Mouse (Mus musculus) heart, embryonic 16.5 days (tissue): ENCODE data around the gene Tpra1. TPM values are rescaled to one million over a fixed set of nuclear protein-coding genes. Genes with fewer than 3 reads are reported as not detected.

ENCODE experiments used
- ATAC-seq: fragments of 200-750 bp; cut with Nextera tagmentation; replicated peaks from 2 replicates; pipeline ENCODE4 v1.8.0; 2017; ENCODE audit warnings: moderate number of reproducible peaks; ENCODE audit not compliant: insufficient read depth, low FRiP score; ENCODE audit errors: extremely low read depth
- H3K27ac ChIP-seq: fragments of 300-500 bp; sonication (generic); 2 replicates; pipeline ENCODE4 v1.5.1; 2014; ENCODE audit warnings: mild to moderate bottlenecking, low read length, control low read depth, moderate library complexity
- H3K27me3 ChIP-seq: fragments of 300-500 bp; sonication (generic); 2 replicates; pipeline ENCODE4 v1.6.1; 2014; ENCODE audit warnings: low read length, mixed read lengths; ENCODE audit not compliant: control insufficient read depth, insufficient read depth
- H3K36me3 ChIP-seq: fragments of 300-500 bp; sonication (generic); 2 replicates; pipeline ENCODE4 v1.6.1; 2014; ENCODE audit not compliant: control insufficient read depth, insufficient read depth
- H3K4me1 ChIP-seq: fragments of 300-500 bp; sonication (generic); 2 replicates; pipeline ENCODE4 v1.6.1; 2014; ENCODE audit warnings: low read length, mixed read lengths; ENCODE audit not compliant: control insufficient read depth, insufficient read depth
- H3K4me2 ChIP-seq: fragments of 300-500 bp; sonication (generic); 2 replicates; pipeline ENCODE4 v1.6.1; 2014; ENCODE audit warnings: low read depth, mild to moderate bottlenecking, control low read depth, low read length
- H3K4me3 ChIP-seq: fragments of 300-500 bp; sonication (generic); 2 replicates; pipeline ENCODE4 v1.5.1; 2014; ENCODE audit warnings: mild to moderate bottlenecking, control low read depth, low read length
- H3K9ac ChIP-seq: fragments of 300-500 bp; sonication (generic); 2 replicates; pipeline ENCODE4 v1.6.1; 2014; ENCODE audit warnings: low read length, control low read depth
- H3K9me3 ChIP-seq: fragments of 300-500 bp; sonication (generic); replicated peaks from 2 replicates; pipeline ENCODE4 v1.6.1; 2016; ENCODE audit warnings: low read length; ENCODE audit not compliant: control insufficient read depth
- WGBS: fragments of 180-500 bp; shearing (Covaris S2); extraction: QIAGEN DNeasy Blood & Tissue Kit; methylation state at CpG from one replicate; pipeline ENCODE4 v1.1.7; 2014; 5-methylcytosine and 5-hydroxymethylcytosine counted together
- polyA plus RNA-seq: library from polyadenylated mRNA; unstranded; fragments of >200 nt; fragmentation: Nextera tagmentation; extraction: Ambion mirVana; gene quantifications from 2 replicates; pipeline ENCODE4 v1.2.1, GENCODE M21; 2015

Gene Tpra1
- polyA plus RNA-seq, 1 experiment from 2014 or later, result 58.0 TPM

- Histone ChIP-seq H3K9me3 (no peaks in the 10 kb centered on the region), H3K36me3 (no peaks in the 10 kb centered on the region), H3K27me3 (no peaks in the 10 kb centered on the region), H3K4me3 (no peak overlapping the region), H3K4me1 (peaks cover 6% of the 10 kb centered on the region; the same call in 1 of the 2 replicates), H3K9ac (no peak overlapping the region), H3K4me2 (no peak overlapping the region), H3K27ac (no peak overlapping the region)
- no peak for ATAC-seq
These were observed 45.7 kb downstream of the Tpra1 start for GRCm38 (mm10) chr6:88947771-88948170.

GRCm38 (mm10) chr6:88956725-88957124 is 54.7 kb downstream of the Tpra1 start:
- WGBS, result 81% methylated on average over 2 of the region's 2 CpGs
- Histone ChIP-seq H3K4me3 (no peak overlapping the region), H3K27me3 (no peaks in the 10 kb centered on the region), H3K9me3 (0 out of 2 replicates have a peak, but pooled peaks cover 2% of the 10 kb centered on the region), H3K4me1 (peaks cover 11% of the 10 kb centered on the region), H3K36me3 (no peaks in the 10 kb centered on the region), H3K27ac (no peak overlapping the region), H3K9ac (no peak overlapping the region), H3K4me2 (no peak overlapping the region)
- ATAC-seq, result no peak

GRCm38 (mm10) chr6:88957313-88957712 is 55.3 kb downstream of the Tpra1 start:
- no peak for ATAC-seq
- Histone ChIP-seq H3K4me3 (no peak overlapping the region), H3K27ac (no peak overlapping the region), H3K9me3 (0 out of 2 replicates have a peak, but pooled peaks cover 2% of the 10 kb centered on the region), H3K27me3 (no peaks in the 10 kb centered on the region), H3K9ac (no peak overlapping the region), H3K4me1 (peaks cover 11% of the 10 kb centered on the region), H3K36me3 (no peaks in the 10 kb centered on the region), H3K4me2 (no peak overlapping the region)
- WGBS, result 86% methylated on average over 4 of the region's 4 CpGs

GRCm38 (mm10) chr6:88957801-88958211 is 55.8 kb downstream of the Tpra1 start:
- ATAC-seq, result no peak
- H3K4me2 ChIP-seq, result no peak overlapping the region
- no peak overlapping the region for H3K4me3 ChIP-seq
- H3K9ac ChIP-seq, result no peak overlapping the region
- WGBS, result 74% methylated on average over 5 of the region's 5 CpGs
- no peak overlapping the region for H3K27ac ChIP-seq
- 0 out of 2 replicates have a peak, but pooled peaks cover 2% of the 10 kb centered on the region for H3K9me3 ChIP-seq
- H3K27me3 ChIP-seq, result no peaks in the 10 kb centered on the region
- peaks cover 11% of the 10 kb centered on the region for H3K4me1 ChIP-seq
- H3K36me3 ChIP-seq, result no peaks in the 10 kb centered on the region

GRCm38 (mm10) chr6:88958305-88958704 is 56.3 kb downstream of the Tpra1 start:
- Histone ChIP-seq H3K27me3 (no peaks in the 10 kb centered on the region), H3K4me1 (peaks cover 11% of the 10 kb centered on the region), H3K27ac (no peak overlapping the region), H3K4me2 (no peak overlapping the region), H3K9me3 (0 out of 2 replicates have a peak, but pooled peaks cover 2% of the 10 kb centered on the region), H3K9ac (no peak overlapping the region), H3K36me3 (no peaks in the 10 kb centered on the region), H3K4me3 (no peak overlapping the region)
- WGBS, result 84% methylated on average over 2 of the region's 2 CpGs
- no peak for ATAC-seq

- H3K9me3 ChIP-seq, result no peaks in the 10 kb centered on the region
- peak; percentile 40; the same call in 1 of the 2 replicates for ATAC-seq
- no peak overlapping the region for H3K27ac ChIP-seq
- no peak overlapping the region for H3K9ac ChIP-seq
- H3K4me2 ChIP-seq, result no peak overlapping the region
- no peaks in the 10 kb centered on the region for H3K36me3 ChIP-seq
- H3K4me3 ChIP-seq, result no peak overlapping the region
- peaks cover 11% of the 10 kb centered on the region for H3K4me1 ChIP-seq
- no peaks in the 10 kb centered on the region for H3K27me3 ChIP-seq
- WGBS, result 12% methylated on average over 7 of the region's 7 CpGs
These were observed 57.8 kb downstream of the Tpra1 start for GRCm38 (mm10) chr6:88959834-88960233.

- Histone ChIP-seq H3K27me3 (no peaks in the 10 kb centered on the region), H3K36me3 (no peaks in the 10 kb centered on the region), H3K9ac (no peak overlapping the region), H3K27ac (peak overlapping the region; percentile 30), H3K4me3 (no peak overlapping the region), H3K9me3 (no peaks in the 10 kb centered on the region), H3K4me1 (peaks cover 11% of the 10 kb centered on the region), H3K4me2 (no peak overlapping the region)
- 43% methylated on average over 4 of the region's 4 CpGs for WGBS
- ATAC-seq, result no peak; the same call in 1 of the 2 replicates
These were observed 58.9 kb downstream of the Tpra1 start for GRCm38 (mm10) chr6:88960941-88961340.

Other genes starting within 250 kb of the Tpra1 start
- 54.0 and 65.2 TPM in 2 replicates for gene Mgll, start 177.8 kb upstream of the Tpra1 start, polyA plus RNA-seq
- gene Abtb1, start 60.3 kb upstream of the Tpra1 start, polyA plus RNA-seq, result 28.3 and 31.6 TPM in 2 replicates
- gene Podxl2, start 27.2 kb upstream of the Tpra1 start, polyA plus RNA-seq, result 43.7 and 45.0 TPM in 2 replicates
- 88.3 and 94.7 TPM in 2 replicates for gene Mcm2, start 3.5 kb upstream of the Tpra1 start, polyA plus RNA-seq